Mouse (Mus musculus) lung, embryonic 16.5 days (tissue): ENCODE data around the gene Itga7. TPM values are rescaled to one million over a fixed set of nuclear protein-coding genes. Genes with fewer than 3 reads are reported as not detected.

Experiments
- ATAC-seq: fragments of 200-750 bp; cut with Nextera tagmentation; 2 replicates; pipeline ENCODE4 v1.8.0; 2017; ENCODE audit warnings: low read depth, mild to moderate bottlenecking, moderate library complexity
- H3K27ac ChIP-seq: fragments of 300-500 bp; sonication (generic); 2 replicates; pipeline ENCODE4 v1.5.1; 2014; ENCODE audit warnings: mild to moderate bottlenecking, control low read depth, low read length
- H3K27me3 ChIP-seq: fragments of 300-500 bp; sonication (generic); 2 replicates; pipeline ENCODE4 v1.6.1; 2014; ENCODE audit warnings: low read depth, low read length, mixed read lengths; ENCODE audit not compliant: control insufficient read depth, insufficient read depth
- H3K36me3 ChIP-seq: fragments of 300-500 bp; sonication (generic); 2 replicates; pipeline ENCODE4 v1.6.1; 2014; ENCODE audit warnings: low read length; ENCODE audit not compliant: control insufficient read depth, insufficient read depth
- H3K4me1 ChIP-seq: fragments of 300-500 bp; sonication (generic); replicated peaks from 2 replicates; pipeline ENCODE4 v1.6.1; 2014; ENCODE audit warnings: low read length, mixed read lengths; ENCODE audit not compliant: control insufficient read depth, insufficient read depth
- H3K4me2 ChIP-seq: fragments of 300-500 bp; sonication (generic); 2 replicates; pipeline ENCODE4 v1.6.1; 2014; ENCODE audit warnings: low read depth, low read length, control low read depth
- H3K4me3 ChIP-seq: fragments of 300-500 bp; sonication (generic); 2 replicates; pipeline ENCODE4 v1.5.1; 2014; ENCODE audit warnings: mild to moderate bottlenecking, low read length, control low read depth
- H3K9ac ChIP-seq: fragments of 300-500 bp; sonication (generic); 2 replicates; pipeline ENCODE4 v1.6.1; 2014; ENCODE audit warnings: low read length, control low read depth
- H3K9me3 ChIP-seq: fragments of 300-500 bp; sonication (generic); 2 replicates; pipeline ENCODE4 v1.6.1; 2016; ENCODE audit warnings: low read length; ENCODE audit not compliant: control insufficient read depth
- WGBS: fragments of 180-500 bp; shearing (Covaris S2); extraction: QIAGEN DNeasy Blood & Tissue Kit; methylation state at CpG from one replicate; pipeline ENCODE4 v1.1.7; 2014; 5-methylcytosine and 5-hydroxymethylcytosine counted together
- polyA plus RNA-seq: library from polyadenylated mRNA; unstranded; fragments of >200 nt; fragmentation: Nextera tagmentation; extraction: Ambion mirVana; gene quantifications from 2 replicates; pipeline ENCODE4 v1.2.1, GENCODE M21; 2015

Gene Itga7
- polyA plus RNA-seq, 1 experiment from 2014 or later = 8.5 TPM

DNA sequence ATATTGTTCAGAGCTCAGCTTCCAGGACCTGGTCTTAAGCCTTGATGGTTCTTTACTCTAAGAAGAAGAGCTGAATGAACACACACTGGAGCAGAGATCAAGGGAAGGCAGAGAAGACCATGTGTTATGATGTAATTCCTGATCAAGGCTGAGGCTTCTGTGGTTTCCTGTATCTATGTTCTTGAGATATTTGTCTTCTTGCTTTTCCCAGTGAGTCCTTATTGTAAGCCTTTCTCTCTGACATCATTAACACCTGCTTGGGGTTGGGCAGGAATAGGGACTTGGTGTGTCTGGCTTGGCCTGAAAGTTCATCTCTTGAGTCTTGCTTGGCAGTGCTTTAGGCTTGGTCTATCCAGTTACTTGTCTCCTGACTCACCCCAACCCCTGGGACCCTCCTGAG, 57.4 kb downstream of the Itga7 start:
- no peak overlapping the region for H3K9ac ChIP-seq
- no peaks in the 10 kb centered on the region for H3K27me3 ChIP-seq
- H3K4me3 ChIP-seq = no peak overlapping the region
- H3K36me3 ChIP-seq = no peaks in the 10 kb centered on the region
- H3K27ac ChIP-seq = no peak overlapping the region
- no peak for ATAC-seq
- H3K9me3 ChIP-seq = no peaks in the 10 kb centered on the region
- H3K4me2 ChIP-seq = no peak overlapping the region
- no peaks in the 10 kb centered on the region for H3K4me1 ChIP-seq

DNA sequence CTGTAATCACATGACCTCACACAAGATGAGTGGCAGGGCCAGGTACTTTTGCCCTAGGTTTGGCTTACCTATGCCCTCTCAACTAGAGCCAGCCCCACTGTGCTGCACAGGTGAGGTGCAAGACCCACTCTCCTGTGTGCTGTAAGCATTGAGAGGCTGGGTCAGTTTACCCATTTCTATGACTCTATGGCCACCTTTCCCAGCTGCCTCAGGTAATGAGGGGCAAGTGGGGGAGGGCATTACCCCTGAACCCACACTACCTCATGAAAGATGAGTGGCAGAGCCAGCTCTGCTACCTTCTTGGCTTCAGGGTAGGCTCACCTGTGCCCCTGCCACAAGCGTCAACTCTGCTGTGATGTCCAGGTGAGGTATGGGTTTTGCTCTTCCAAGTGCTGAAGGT, 62.2 kb downstream of the Itga7 start:
- Histone ChIP-seq H3K9me3 (no peaks in the 10 kb centered on the region), H3K27ac (no peak overlapping the region), H3K4me2 (no peak overlapping the region), H3K27me3 (no peaks in the 10 kb centered on the region), H3K9ac (no peak overlapping the region), H3K36me3 (no peaks in the 10 kb centered on the region), H3K4me3 (no peak overlapping the region), H3K4me1 (no peaks in the 10 kb centered on the region)
- 95% methylated on average over 1 of the region's 1 CpGs for WGBS
- ATAC-seq = no peak

DNA sequence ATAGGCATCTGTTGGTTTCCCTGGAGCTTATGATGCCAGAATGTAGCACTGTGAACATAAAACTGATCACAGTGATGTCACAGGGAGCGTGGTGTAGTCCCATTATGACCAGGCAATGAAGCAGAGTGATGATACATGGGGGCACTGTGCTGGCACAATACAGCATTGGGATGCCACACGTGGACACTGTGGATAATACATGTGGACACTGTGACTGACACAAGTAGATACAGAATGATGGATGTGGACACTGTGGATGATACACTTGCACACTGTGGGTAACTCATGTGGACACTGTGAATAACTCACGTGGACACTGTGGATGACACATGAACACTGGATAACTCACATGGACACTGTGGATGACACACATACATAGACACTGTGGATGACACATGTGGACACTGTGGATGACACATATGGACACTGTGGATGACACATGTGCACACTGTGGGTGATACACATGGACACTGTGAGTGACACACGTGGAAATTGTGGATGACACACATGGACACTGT, 63.0 kb downstream of the Itga7 start:
- no peaks in the 10 kb centered on the region for H3K36me3 ChIP-seq
- no peak overlapping the region for H3K9ac ChIP-seq
- WGBS = 70% methylated on average over 4 of the region's 4 CpGs
- no peak for ATAC-seq
- no peaks in the 10 kb centered on the region for H3K27me3 ChIP-seq
- no peak overlapping the region for H3K4me3 ChIP-seq
- no peak overlapping the region for H3K4me2 ChIP-seq
- H3K4me1 ChIP-seq = no peaks in the 10 kb centered on the region
- no peak overlapping the region for H3K27ac ChIP-seq
- no peaks in the 10 kb centered on the region for H3K9me3 ChIP-seq

DNA sequence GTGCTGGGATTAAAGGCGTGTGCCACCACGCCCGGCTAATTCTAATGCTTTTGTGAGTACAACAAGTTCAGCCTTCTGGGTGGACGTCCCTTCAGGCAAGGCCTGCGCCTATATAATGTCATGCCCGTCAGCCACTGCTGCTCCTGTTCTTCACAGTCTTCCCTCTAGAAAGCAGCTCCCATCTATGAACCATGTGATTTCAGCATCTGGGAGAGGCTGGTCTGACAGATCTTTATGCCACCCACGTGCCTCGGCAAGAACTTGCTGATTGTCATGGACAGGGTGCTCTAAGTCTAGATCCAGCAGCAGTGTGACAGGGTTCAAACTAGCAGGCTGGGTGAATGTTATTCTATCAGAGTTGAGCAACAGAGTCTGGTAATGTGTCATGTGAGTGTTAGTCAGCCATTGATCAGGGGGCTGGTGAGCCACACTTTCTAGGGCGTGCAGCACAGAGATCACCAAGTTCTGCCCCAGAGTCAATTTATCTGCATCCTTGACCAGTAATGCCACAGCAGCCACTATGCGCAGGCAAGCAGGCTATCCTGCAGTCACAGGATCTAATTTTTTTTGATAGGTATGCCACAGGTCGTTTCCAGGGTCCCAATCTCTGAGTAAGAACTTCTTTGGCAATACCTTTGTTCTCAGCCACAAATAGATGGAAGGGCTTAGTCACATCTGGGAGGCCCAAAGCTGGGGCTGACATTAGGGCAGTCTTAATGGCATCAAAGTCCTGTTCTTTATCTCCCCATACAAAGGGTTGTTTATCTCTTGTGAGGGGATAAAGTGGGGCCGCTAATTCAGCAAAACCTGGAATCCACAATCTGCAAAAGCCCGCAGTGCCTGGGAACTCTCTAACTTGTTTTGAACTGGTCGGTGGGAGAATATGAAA, 70.7 kb downstream of the Itga7 start:
- H3K4me2 ChIP-seq = no peak overlapping the region
- 75% methylated on average over 14 of the region's 14 CpGs for WGBS
- H3K9me3 ChIP-seq = peaks cover 2% of the 10 kb centered on the region; the same call in 1 of the 2 replicates
- H3K27ac ChIP-seq = no peak overlapping the region
- no peaks in the 10 kb centered on the region for H3K27me3 ChIP-seq
- no peaks in the 10 kb centered on the region for H3K4me1 ChIP-seq
- no peak for ATAC-seq
- no peaks in the 10 kb centered on the region for H3K36me3 ChIP-seq
- no peak overlapping the region for H3K4me3 ChIP-seq
- no peak overlapping the region for H3K9ac ChIP-seq

Other genes with a start within 250 kb of the Itga7 start
- 87.9 and 90.6 TPM in 2 replicates for gene Rab5b, start 237.6 kb upstream of the Itga7 start, polyA plus RNA-seq
- gene Pmel, start 229.6 kb upstream of the Itga7 start, polyA plus RNA-seq = 2.1 and 2.2 TPM in 2 replicates
- 101 and 105 TPM in 2 replicates for gene Cdk2, start 228.8 kb upstream of the Itga7 start, polyA plus RNA-seq
- gene Dgka, start 189.0 kb upstream of the Itga7 start, polyA plus RNA-seq = 12.2 and 13.9 TPM in 2 replicates
- 32.7 and 35.1 TPM in 2 replicates for gene Pym1, start 185.9 kb upstream of the Itga7 start, polyA plus RNA-seq
- 4.9 and 5.3 TPM in 2 replicates for gene Mmp19, start 142.9 kb upstream of the Itga7 start, polyA plus RNA-seq
- gene Dnajc14, start 129.8 kb upstream of the Itga7 start, polyA plus RNA-seq = 56.0 and 56.7 TPM in 2 replicates
- 18.2 and 18.4 TPM in 2 replicates for gene Tmem198b, start 129.4 kb upstream of the Itga7 start, polyA plus RNA-seq
- gene Sarnp, start 116.5 kb upstream of the Itga7 start, polyA plus RNA-seq = 186 and 212 TPM in 2 replicates
- 76.6 and 86.4 TPM in 2 replicates for gene Ormdl2, start 112.2 kb upstream of the Itga7 start, polyA plus RNA-seq
- gene Gdf11, start 42.1 kb upstream of the Itga7 start, polyA plus RNA-seq = 3.0 and 3.1 TPM in 2 replicates
- gene Cd63, start 32.8 kb upstream of the Itga7 start, polyA plus RNA-seq = 568 and 590 TPM in 2 replicates
- gene Rdh5, start 10.9 kb upstream of the Itga7 start, polyA plus RNA-seq = 16.0 and 24.8 TPM in 2 replicates
- 213 and 216 TPM in 2 replicates for gene Bloc1s1, start 9.8 kb upstream of the Itga7 start, polyA plus RNA-seq
- 0.20 and 0.23 TPM in 2 replicates for gene Mettl7b, start 27.2 kb downstream of the Itga7 start, polyA plus RNA-seq
- not detected in 2 replicates for gene Olfr9, start 55.6 kb downstream of the Itga7 start, polyA plus RNA-seq
- not detected in 2 replicates for gene Olfr763, start 77.0 kb downstream of the Itga7 start, polyA plus RNA-seq
- not detected in 2 replicates for gene Olfr764-ps1, start 106.1 kb downstream of the Itga7 start, polyA plus RNA-seq
- gene Olfr765, start 116.2 kb downstream of the Itga7 start, polyA plus RNA-seq = not detected in 2 replicates
- not detected in 2 replicates for gene Olfr766-ps1, start 135.2 kb downstream of the Itga7 start, polyA plus RNA-seq
- not detected in 2 replicates for gene Olfr767, start 149.1 kb downstream of the Itga7 start, polyA plus RNA-seq
- gene Olfr768, start 165.6 kb downstream of the Itga7 start, polyA plus RNA-seq = not detected in 2 replicates
- gene Olfr769, start 184.0 kb downstream of the Itga7 start, polyA plus RNA-seq = not detected in 2 replicates
- not detected in 2 replicates for gene Olfr770, start 205.2 kb downstream of the Itga7 start, polyA plus RNA-seq
- not detected in 2 replicates for gene Olfr771, start 230.9 kb downstream of the Itga7 start, polyA plus RNA-seq
- not detected in 2 replicates for gene Olfr772, start 244.1 kb downstream of the Itga7 start, polyA plus RNA-seq